Mouse (Mus musculus) intestine, embryonic 15.5 days (tissue): ENCODE results near the gene Peg10. TPM values are rescaled to one million over a fixed set of nuclear protein-coding genes. Genes with fewer than 3 reads are reported as not detected.
"Not testable (repeated sequence)": the region's sequence is repeated elsewhere in the genome, so short reads cannot be mapped to it uniquely, and the experiment has no call there.

ENCODE experiments used
- ATAC-seq: fragments of 200-750 bp; cut with Nextera tagmentation; 2 replicates; pipeline ENCODE4 v1.8.0; 2017; ENCODE audit warnings: moderate TSS enrichment, moderate library complexity
- H3K27ac ChIP-seq: fragments of 300-500 bp; sonication (generic); 2 replicates; pipeline ENCODE4 v1.5.1; 2015; ENCODE audit warnings: mild to moderate bottlenecking, inconsistent platforms
- H3K27me3 ChIP-seq: fragments of 300-500 bp; sonication (generic); replicated peaks from 2 replicates; pipeline ENCODE4 v1.6.1; 2015; ENCODE audit warnings: inconsistent platforms
- H3K36me3 ChIP-seq: fragments of 300-500 bp; sonication (generic); 2 replicates; pipeline ENCODE4 v1.6.1; 2015; ENCODE audit warnings: inconsistent platforms
- H3K4me1 ChIP-seq: fragments of 300-500 bp; sonication (generic); replicated peaks from 2 replicates; pipeline ENCODE4 v1.6.1; 2015; ENCODE audit warnings: inconsistent platforms
- H3K4me2 ChIP-seq: fragments of 300-500 bp; sonication (generic); replicated peaks from 2 replicates; pipeline ENCODE4 v1.6.1; 2015; ENCODE audit warnings: mild to moderate bottlenecking, inconsistent platforms
- H3K4me3 ChIP-seq: fragments of 300-500 bp; sonication (generic); replicated peaks from 2 replicates; pipeline ENCODE4 v1.5.1; 2015; ENCODE audit warnings: inconsistent platforms
- H3K9ac ChIP-seq: fragments of 300-500 bp; sonication (generic); 2 replicates; pipeline ENCODE4 v1.6.1; 2015; ENCODE audit warnings: inconsistent platforms
- H3K9me3 ChIP-seq: fragments of 300-500 bp; sonication (generic); 2 replicates; pipeline ENCODE4 v1.6.1; 2016; ENCODE audit warnings: inconsistent platforms
- WGBS: fragments of 180-500 bp; shearing (Covaris S2); methylation state at CpG from one replicate; pipeline ENCODE4 v1.1.7; 2015; 5-methylcytosine and 5-hydroxymethylcytosine counted together
- polyA plus RNA-seq: library from polyadenylated mRNA; unstranded; fragments of >200 nt; fragmentation: Nextera tagmentation; extraction: Ambion mirVana; gene quantifications from 2 replicates; pipeline ENCODE4 v1.2.1, GENCODE M21; 2015

The Peg10 gene
- polyA plus RNA-seq, 1 experiment from 2014 or later, result 3.2 TPM

GRCm38 (mm10) chr6:4754286-4754685 is 7.2 kb downstream of the Peg10 start:
- Histone ChIP-seq H3K27me3 (no peaks in the 10 kb centered on the region), H3K27ac (no peak overlapping the region), H3K36me3 (0 out of 2 replicates have a peak, but pooled peaks cover 6% of the 10 kb centered on the region), H3K9ac (no peak overlapping the region), H3K4me3 (no peak overlapping the region), H3K4me2 (no peak overlapping the region), H3K4me1 (no peaks in the 10 kb centered on the region), H3K9me3 (0 out of 2 replicates have a peak, but pooled peaks cover 6% of the 10 kb centered on the region)
- no peak for ATAC-seq
- 94% methylated on average over 10 of the region's 10 CpGs for WGBS

GRCm38 (mm10) chr6:4754886-4755285 is 7.8 kb downstream of the Peg10 start:
- ATAC-seq, result no peak
- H3K4me2 ChIP-seq, result no peak overlapping the region
- H3K9ac ChIP-seq, result no peak overlapping the region
- no peaks in the 10 kb centered on the region for H3K4me1 ChIP-seq
- 0 out of 2 replicates have a peak, but pooled peaks cover 6% of the 10 kb centered on the region for H3K9me3 ChIP-seq
- 96% methylated on average over 16 of the region's 16 CpGs for WGBS
- H3K27ac ChIP-seq, result no peak overlapping the region
- H3K27me3 ChIP-seq, result no peaks in the 10 kb centered on the region
- 0 out of 2 replicates have a peak, but pooled peaks cover 6% of the 10 kb centered on the region for H3K36me3 ChIP-seq
- no peak overlapping the region for H3K4me3 ChIP-seq

GRCm38 (mm10) chr6:4761415-4762142 is 14.5 kb downstream of the Peg10 start:
- WGBS, result 43% methylated on average over 3 of the region's 3 CpGs
- not testable (repeated sequence) for ATAC-seq, H3K36me3 ChIP-seq, H3K4me2 ChIP-seq, H3K9me3 ChIP-seq, H3K4me3 ChIP-seq, H3K27me3 ChIP-seq, H3K9ac ChIP-seq, H3K4me1 ChIP-seq, H3K27ac ChIP-seq

GRCm38 (mm10) chr6:4762252-4762651 is 15.1 kb downstream of the Peg10 start:
- Histone ChIP-seq H3K27ac (no peak overlapping the region), H3K4me2 (no peak overlapping the region), H3K4me1 (no peaks in the 10 kb centered on the region), H3K9ac (no peak overlapping the region), H3K9me3 (no peaks in the 10 kb centered on the region), H3K4me3 (no peak overlapping the region), H3K36me3 (no peaks in the 10 kb centered on the region), H3K27me3 (no peaks in the 10 kb centered on the region)
- WGBS, result 32% methylated on average over 2 of the region's 2 CpGs
- peak; percentile 97 for ATAC-seq

GRCm38 (mm10) chr6:4796281-4796680 is 49.2 kb downstream of the Peg10 start:
- ATAC-seq, result no peak
- no peak overlapping the region for H3K4me3 ChIP-seq
- H3K9me3 ChIP-seq, result no peaks in the 10 kb centered on the region
- H3K4me2 ChIP-seq, result no peak overlapping the region
- 96% methylated on average over 1 of the region's 1 CpGs for WGBS
- H3K27me3 ChIP-seq, result no peaks in the 10 kb centered on the region
- no peaks in the 10 kb centered on the region for H3K4me1 ChIP-seq
- H3K36me3 ChIP-seq, result no peaks in the 10 kb centered on the region
- no peak overlapping the region for H3K27ac ChIP-seq
- H3K9ac ChIP-seq, result no peak overlapping the region

GRCm38 (mm10) chr6:4797317-4797716 is 50.2 kb downstream of the Peg10 start:
- H3K4me3 ChIP-seq, H3K9ac ChIP-seq, ATAC-seq, H3K9me3 ChIP-seq, H3K4me1 ChIP-seq, H3K36me3 ChIP-seq, H3K27ac ChIP-seq, H3K4me2 ChIP-seq, H3K27me3 ChIP-seq: not testable (repeated sequence)

GRCm38 (mm10) chr6:4798382-4798781 is 51.3 kb downstream of the Peg10 start:
- H3K27me3 ChIP-seq, result no peaks in the 10 kb centered on the region
- H3K4me3 ChIP-seq, result no peak overlapping the region
- H3K9ac ChIP-seq, result no peak overlapping the region
- no peaks in the 10 kb centered on the region for H3K9me3 ChIP-seq
- 29% methylated on average over 2 of the region's 2 CpGs for WGBS
- no peaks in the 10 kb centered on the region for H3K36me3 ChIP-seq
- no peak overlapping the region for H3K4me2 ChIP-seq
- ATAC-seq, result no peak
- no peaks in the 10 kb centered on the region for H3K4me1 ChIP-seq
- H3K27ac ChIP-seq, result no peak overlapping the region

GRCm38 (mm10) chr6:4799359-4799758 is 52.3 kb downstream of the Peg10 start:
- no peak overlapping the region for H3K27ac ChIP-seq
- H3K27me3 ChIP-seq, result no peaks in the 10 kb centered on the region
- no peak overlapping the region for H3K4me2 ChIP-seq
- H3K9ac ChIP-seq, result no peak overlapping the region
- no peaks in the 10 kb centered on the region for H3K4me1 ChIP-seq
- H3K36me3 ChIP-seq, result no peaks in the 10 kb centered on the region
- H3K9me3 ChIP-seq, result no peaks in the 10 kb centered on the region
- 79% methylated on average over 2 of the region's 2 CpGs for WGBS
- no peak for ATAC-seq
- no peak overlapping the region for H3K4me3 ChIP-seq

GRCm38 (mm10) chr6:4806981-4807380 is 59.9 kb downstream of the Peg10 start:
- 54% methylated on average over 12 of the region's 12 CpGs for WGBS
- Histone ChIP-seq H3K4me3 (no peak overlapping the region), H3K4me2 (no peak overlapping the region), H3K27ac (no peak overlapping the region), H3K4me1 (no peaks in the 10 kb centered on the region), H3K36me3 (no peaks in the 10 kb centered on the region), H3K27me3 (no peaks in the 10 kb centered on the region), H3K9me3 (no peaks in the 10 kb centered on the region), H3K9ac (no peak overlapping the region)
- ATAC-seq, result no peak

Other genes starting within 250 kb of the Peg10 start
- gene Col1a2, start 242.5 kb upstream of the Peg10 start, polyA plus RNA-seq, result 472 and 528 TPM in 2 replicates
- 20.3 and 22.7 TPM in 2 replicates for gene Casd1, start 146.5 kb upstream of the Peg10 start, polyA plus RNA-seq
- gene Sgce, start 99 bp upstream of the Peg10 start, polyA plus RNA-seq, result 45.6 and 47.5 TPM in 2 replicates
- gene Ppp1r9a, start 155.6 kb downstream of the Peg10 start, polyA plus RNA-seq, result 12.0 and 13.0 TPM in 2 replicates